Mouse (Mus musculus): ENCODE results near the gene Tex37. TPM values are rescaled to one million over a fixed set of nuclear protein-coding genes. Genes with fewer than 3 reads are reported as not detected.

Tex37 gene
- polyA plus RNA-seq (2016; fragmentation: Nextera tagmentation; extraction: Ambion mirVana): not detected in 2 replicates

GRCm38 (mm10) chr6:70918827-70919226, at the start of gene Tex37:
Tex37 (minus strand) TSS chr6:70918927.
- H3K36me3 ChIP-seq: no peaks in the 10 kb centered on the region
- no peak within 1 kb of the TSS for H3K27ac ChIP-seq
- H3K9ac ChIP-seq: no peak within 1 kb of the TSS
- H3K27me3 ChIP-seq: peaks cover 2% of the 10 kb centered on the region; the same call in 1 of the 2 replicates
- H3K9me3 ChIP-seq: no peaks in the 10 kb centered on the region
- ATAC-seq (ENCODE audit: insufficient number of reproducible peaks, insufficient read depth, low FRiP score, low TSS enrichment): no peak
- no peak within 1 kb of the TSS for H3K4me3 ChIP-seq
- peaks cover 6% of the 10 kb centered on the region; the same call in 1 of the 2 replicates for H3K4me1 ChIP-seq
- WGBS: 90% methylated on average over 3 of the region's 3 CpGs
- H3K4me2 ChIP-seq (replicated peaks): no peak within 1 kb of the TSS

GRCm38 (mm10) chr6:70968291-70968690, 49.6 kb upstream of the Tex37 start:
- peaks cover 30% of the 10 kb centered on the region for H3K27me3 ChIP-seq
- H3K9me3 ChIP-seq: no peaks in the 10 kb centered on the region
- H3K4me3 ChIP-seq: no peak overlapping the region
- ATAC-seq (ENCODE audit: insufficient number of reproducible peaks, insufficient read depth, low FRiP score, low TSS enrichment): no peak
- no peak overlapping the region for H3K9ac ChIP-seq
- H3K27ac ChIP-seq: no peak overlapping the region
- WGBS: 63% methylated on average over 4 of the region's 4 CpGs
- peaks cover 10% of the 10 kb centered on the region for H3K4me1 ChIP-seq
- H3K4me2 ChIP-seq (replicated peaks): no peak overlapping the region
- H3K36me3 ChIP-seq: no peaks in the 10 kb centered on the region

GRCm38 (mm10) chr6:70967422-70967821, 48.7 kb upstream of the Tex37 start:
- peaks cover 10% of the 10 kb centered on the region for H3K4me1 ChIP-seq
- H3K4me3 ChIP-seq: peak overlapping the region; percentile 16
- peak overlapping the region; percentile 46 for H3K4me2 ChIP-seq (replicated peaks)
- 0 out of 2 replicates have a peak overlapping the region, but pooled peaks have one; percentile 54 for H3K27ac ChIP-seq
- ATAC-seq (ENCODE audit: insufficient number of reproducible peaks, insufficient read depth, low FRiP score, low TSS enrichment): no peak
- no peaks in the 10 kb centered on the region for H3K36me3 ChIP-seq
- no peaks in the 10 kb centered on the region for H3K9me3 ChIP-seq
- WGBS: 2% methylated on average over 8 of the region's 8 CpGs
- H3K27me3 ChIP-seq: peaks cover 36% of the 10 kb centered on the region
- H3K9ac ChIP-seq: no peak overlapping the region

- Histone ChIP-seq H3K4me3 (no peak overlapping the region), H3K27me3 (peaks cover 39% of the 10 kb centered on the region), H3K4me1 (peaks cover 10% of the 10 kb centered on the region), H3K36me3 (no peaks in the 10 kb centered on the region), H3K4me2 (replicated peaks) (no peak overlapping the region), H3K9ac (no peak overlapping the region), H3K9me3 (no peaks in the 10 kb centered on the region), H3K27ac (no peak overlapping the region)
- 21% methylated on average over 7 of the region's 7 CpGs for WGBS
- no peak for ATAC-seq (ENCODE audit: insufficient number of reproducible peaks, insufficient read depth, low FRiP score, low TSS enrichment)
Measured at GRCm38 (mm10) chr6:70965694-70966093, 47.0 kb upstream of the Tex37 start.

- no peaks in the 10 kb centered on the region for H3K36me3 ChIP-seq
- H3K4me3 ChIP-seq: no peak overlapping the region
- no peak overlapping the region for H3K9ac ChIP-seq
- H3K27ac ChIP-seq: no peak overlapping the region
- peaks cover 53% of the 10 kb centered on the region for H3K27me3 ChIP-seq
- peaks cover 10% of the 10 kb centered on the region for H3K4me1 ChIP-seq
- WGBS: 21% methylated on average over 6 of the region's 6 CpGs
- ATAC-seq (ENCODE audit: insufficient number of reproducible peaks, insufficient read depth, low FRiP score, low TSS enrichment): no peak
- H3K4me2 ChIP-seq (replicated peaks): no peak overlapping the region
- no peaks in the 10 kb centered on the region for H3K9me3 ChIP-seq
Measured at GRCm38 (mm10) chr6:70964116-70964830, 45.5 kb upstream of the Tex37 start.

- H3K4me2 ChIP-seq (replicated peaks): peak overlapping the region; percentile 89; the same call in 1 of the 2 replicates
- H3K27me3 ChIP-seq: peaks cover 65% of the 10 kb centered on the region
- 9% methylated on average over 7 of the region's 7 CpGs for WGBS
- ATAC-seq (ENCODE audit: insufficient number of reproducible peaks, insufficient read depth, low FRiP score, low TSS enrichment): no peak
- H3K36me3 ChIP-seq: no peaks in the 10 kb centered on the region
- no peak overlapping the region for H3K27ac ChIP-seq
- H3K9ac ChIP-seq: no peak overlapping the region
- no peaks in the 10 kb centered on the region for H3K9me3 ChIP-seq
- peaks cover 10% of the 10 kb centered on the region for H3K4me1 ChIP-seq
- peak overlapping the region; percentile 46 for H3K4me3 ChIP-seq
Measured at GRCm38 (mm10) chr6:70957341-70957940, 38.7 kb upstream of the Tex37 start.

GRCm38 (mm10) chr6:70956936-70957335, 38.2 kb upstream of the Tex37 start:
- Histone ChIP-seq H3K4me3 (peak overlapping the region; percentile 46), H3K4me2 (replicated peaks) (peak overlapping the region; percentile 89), H3K4me1 (peaks cover 10% of the 10 kb centered on the region), H3K36me3 (no peaks in the 10 kb centered on the region), H3K9ac (peak overlapping the region; percentile 48; the same call in 1 of the 2 replicates), H3K27ac (no peak overlapping the region), H3K27me3 (peaks cover 65% of the 10 kb centered on the region), H3K9me3 (no peaks in the 10 kb centered on the region)
- ATAC-seq (ENCODE audit: insufficient number of reproducible peaks, insufficient read depth, low FRiP score, low TSS enrichment): no peak
- WGBS: under 1% methylated on average over 34 of the region's 34 CpGs

GRCm38 (mm10) chr6:70956285-70956912, 37.7 kb upstream of the Tex37 start, which contains the start of gene Foxi3:
Foxi3 (plus strand) TSS chr6:70956531.
- peak within 1 kb of the TSS; percentile 89 for H3K4me2 ChIP-seq (replicated peaks)
- no peaks in the 10 kb centered on the region for H3K9me3 ChIP-seq
- WGBS: 1% methylated on average over 66 of the region's 67 CpGs
- no peak within 1 kb of the TSS for H3K27ac ChIP-seq
- no peaks in the 10 kb centered on the region for H3K36me3 ChIP-seq
- ATAC-seq (ENCODE audit: insufficient number of reproducible peaks, insufficient read depth, low FRiP score, low TSS enrichment): peak; percentile 73
- H3K4me3 ChIP-seq: peak within 1 kb of the TSS; percentile 46
- peaks cover 65% of the 10 kb centered on the region for H3K27me3 ChIP-seq
- H3K9ac ChIP-seq: peak within 1 kb of the TSS; percentile 48
- peaks cover 10% of the 10 kb centered on the region for H3K4me1 ChIP-seq

- H3K27me3 ChIP-seq: peaks cover 69% of the 10 kb centered on the region
- H3K27ac ChIP-seq: no peak overlapping the region
- H3K36me3 ChIP-seq: no peaks in the 10 kb centered on the region
- no peaks in the 10 kb centered on the region for H3K9me3 ChIP-seq
- no peak overlapping the region for H3K9ac ChIP-seq
- 1% methylated on average over 12 of the region's 12 CpGs for WGBS
- peaks cover 10% of the 10 kb centered on the region for H3K4me1 ChIP-seq
- H3K4me2 ChIP-seq (replicated peaks): peak overlapping the region; percentile 89
- ATAC-seq (ENCODE audit: insufficient number of reproducible peaks, insufficient read depth, low FRiP score, low TSS enrichment): no peak
- H3K4me3 ChIP-seq: peak overlapping the region; percentile 46
Measured at GRCm38 (mm10) chr6:70955841-70956240, 37.1 kb upstream of the Tex37 start.

GRCm38 (mm10) chr6:70955291-70955800, 36.6 kb upstream of the Tex37 start:
- H3K27me3 ChIP-seq: peaks cover 64% of the 10 kb centered on the region
- WGBS: 2% methylated on average over 14 of the region's 14 CpGs

GRCm38 (mm10) chr6:70954040-70954439, 35.3 kb upstream of the Tex37 start:
- no peak overlapping the region for H3K4me2 ChIP-seq (replicated peaks)
- 5% methylated on average over 6 of the region's 6 CpGs for WGBS
- peaks cover 10% of the 10 kb centered on the region for H3K4me1 ChIP-seq
- no peaks in the 10 kb centered on the region for H3K36me3 ChIP-seq
- peaks cover 53% of the 10 kb centered on the region for H3K27me3 ChIP-seq
- no peak overlapping the region for H3K4me3 ChIP-seq
- no peak overlapping the region for H3K27ac ChIP-seq
- no peak overlapping the region for H3K9ac ChIP-seq
- no peak for ATAC-seq (ENCODE audit: insufficient number of reproducible peaks, insufficient read depth, low FRiP score, low TSS enrichment)
- H3K9me3 ChIP-seq: no peaks in the 10 kb centered on the region

More at GRCm38 (mm10) chr6:70955291-70955800, 36.6 kb upstream of the Tex37 start:
- no peak for ATAC-seq (ENCODE audit: insufficient number of reproducible peaks, insufficient read depth, low FRiP score, low TSS enrichment)
- H3K4me3 ChIP-seq: no peak overlapping the region
- no peaks in the 10 kb centered on the region for H3K9me3 ChIP-seq
- no peak overlapping the region for H3K9ac ChIP-seq
- peaks cover 10% of the 10 kb centered on the region for H3K4me1 ChIP-seq
- H3K36me3 ChIP-seq: no peaks in the 10 kb centered on the region
- no peak overlapping the region for H3K27ac ChIP-seq
- no peak overlapping the region for H3K4me2 ChIP-seq (replicated peaks)
